Mouse (Mus musculus) heart, postnatal 0 days (tissue): ENCODE data around the gene Nfib.

ENCODE experiments used
- CTCF ChIP-seq: IDR thresholded peaks from 2 replicates; pipeline ENCODE4 v1.5.1; 2016; ENCODE audit warnings: antibody characterized with exemption, control low read depth, low read depth
- EP300 ChIP-seq: IDR thresholded peaks from 2 replicates; pipeline ENCODE4 v1.6.1; 2016; ENCODE audit warnings: antibody characterized with exemption, low read depth

- TF ChIP-seq CTCF = no peak
- TF ChIP-seq EP300 = no peak
Measured at GRCm38 (mm10) chr4:82458895-82459294, 246.7 kb downstream of the Nfib start.
